Mouse (Mus musculus) cerebellum, postnatal 4 days (tissue): Measurements from ENCODE around the gene Yars2.
"Not testable (repeated sequence)": the region's sequence is repeated elsewhere in the genome, so short reads cannot be mapped to it uniquely, and the experiment has no call there.

Experiments
- DNase-seq, 2 experiments: peaks; one replicate each; pipeline ENCODE4 v3.0.0; 2022; ENCODE audit warnings: low spot score in 2 of 2, mixed read lengths in 1 of 2

Yars2 gene

DNA sequence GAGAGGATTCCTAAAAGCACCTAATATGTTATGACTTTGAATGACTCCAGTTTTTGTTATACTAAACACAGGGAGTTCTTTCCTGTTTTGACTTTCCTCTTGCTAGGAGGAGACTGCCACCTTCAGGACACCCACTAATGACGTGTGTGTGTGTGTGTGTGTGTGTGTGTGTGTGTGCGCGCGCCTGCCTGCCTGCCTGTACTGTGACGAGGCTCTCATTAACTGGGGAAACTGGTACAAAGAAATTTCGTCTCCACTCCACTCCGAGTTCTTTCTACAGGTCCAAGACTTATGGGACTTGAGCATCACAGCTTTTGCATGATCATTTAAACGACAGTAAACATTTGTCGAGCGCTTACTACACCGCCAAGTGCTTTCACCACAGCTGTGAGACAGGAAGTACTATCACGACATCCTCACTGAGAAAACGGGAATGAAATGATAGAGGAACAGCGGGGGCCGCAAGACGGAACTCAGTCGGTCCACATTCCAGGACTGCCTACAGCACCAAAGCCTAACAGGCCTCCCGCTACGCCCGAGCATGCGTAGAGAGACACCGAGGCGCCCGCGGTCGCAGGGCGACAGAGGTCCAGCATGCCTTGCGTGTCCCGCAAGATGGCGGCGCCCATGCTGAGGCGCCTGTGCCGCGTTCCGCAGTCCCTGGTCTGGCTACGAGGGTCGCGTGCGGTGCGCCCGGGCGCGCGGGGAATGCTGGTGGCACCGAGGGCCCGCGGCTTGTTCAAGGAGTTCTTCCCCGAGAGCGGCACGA lies at the start of gene Yars2:
Yars2 (plus strand) TSS at position 597 of the 769 bp plus-strand sequence.
- peak; percentile 77 to 86 for DNase-seq

- no peak for DNase-seq
Measured at GRCm38 (mm10) chr16:16253326-16254074, 49.3 kb upstream of the Yars2 start.

DNA sequence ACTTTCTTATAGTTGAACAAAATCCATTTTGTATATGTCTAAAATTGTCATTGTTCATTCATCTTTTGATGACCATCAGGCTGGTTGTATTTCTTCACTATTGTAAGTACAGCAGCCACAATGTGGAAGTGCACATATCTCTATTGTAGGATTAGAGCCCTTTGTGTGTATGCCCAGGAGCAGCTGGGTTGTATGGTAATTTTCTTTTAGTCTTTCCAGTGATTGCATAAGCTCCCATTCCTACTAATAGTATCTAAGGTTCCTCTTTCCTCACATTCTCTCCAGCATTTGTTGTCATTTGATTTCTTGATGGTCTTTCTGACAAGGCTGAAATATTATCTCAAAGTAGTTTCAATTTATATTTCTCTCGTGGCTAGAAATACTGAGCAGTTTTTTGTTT lies 47.5 kb upstream of the Yars2 start:
- no peak for DNase-seq

GRCm38 (mm10) chr16:16255874-16256273 lies 46.9 kb upstream of the Yars2 start:
- no peak for DNase-seq

GRCm38 (mm10) chr16:16256672-16257071 lies 46.1 kb upstream of the Yars2 start:
- DNase-seq, result no peak

GRCm38 (mm10) chr16:16260882-16261281 lies 41.9 kb upstream of the Yars2 start:
- DNase-seq, result no peak

DNA sequence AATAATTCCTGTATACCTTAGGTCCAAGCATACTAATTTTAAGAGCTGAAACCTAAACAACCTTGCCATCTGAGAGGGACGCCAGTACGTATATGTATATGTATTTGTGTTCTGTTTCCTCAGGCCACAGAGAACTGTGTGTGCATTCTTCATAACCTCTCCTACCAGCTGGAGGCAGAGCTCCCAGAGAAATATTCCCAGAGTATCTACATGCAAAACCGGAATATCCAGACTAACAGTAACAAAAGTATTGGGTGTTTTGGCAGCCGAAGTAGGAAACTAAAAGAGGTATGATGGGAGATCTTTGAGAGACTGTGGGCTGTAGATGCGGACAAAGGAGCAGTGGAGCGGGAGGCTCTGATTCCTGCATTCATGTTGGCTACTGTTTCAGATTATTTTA lies 41.3 kb upstream of the Yars2 start:
- DNase-seq, result no peak

DNA sequence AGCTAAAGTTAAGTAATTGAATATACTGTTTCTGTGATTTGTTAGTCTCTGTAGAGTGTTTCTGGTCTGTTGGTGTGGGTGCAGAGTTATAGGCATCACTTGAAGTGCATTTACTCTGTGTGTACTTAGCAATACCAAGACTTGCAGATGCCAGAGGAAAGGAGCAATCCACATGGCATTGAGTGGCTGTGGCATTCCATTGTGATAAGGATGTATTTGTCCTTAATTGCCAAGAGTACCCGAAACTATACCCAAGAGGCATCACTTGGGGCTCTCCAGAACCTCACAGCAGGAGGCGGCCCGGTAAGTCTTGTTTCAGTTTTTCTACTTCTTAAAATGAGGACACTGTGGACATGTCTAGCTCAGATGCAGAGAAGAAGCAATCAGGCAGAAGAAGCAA lies 40.3 kb upstream of the Yars2 start:
- no peak for DNase-seq

GRCm38 (mm10) chr16:16272978-16273377 lies 29.8 kb upstream of the Yars2 start:
- no peak for DNase-seq

GRCm38 (mm10) chr16:16273752-16274151 lies 29.0 kb upstream of the Yars2 start:
- no peak for DNase-seq

DNA sequence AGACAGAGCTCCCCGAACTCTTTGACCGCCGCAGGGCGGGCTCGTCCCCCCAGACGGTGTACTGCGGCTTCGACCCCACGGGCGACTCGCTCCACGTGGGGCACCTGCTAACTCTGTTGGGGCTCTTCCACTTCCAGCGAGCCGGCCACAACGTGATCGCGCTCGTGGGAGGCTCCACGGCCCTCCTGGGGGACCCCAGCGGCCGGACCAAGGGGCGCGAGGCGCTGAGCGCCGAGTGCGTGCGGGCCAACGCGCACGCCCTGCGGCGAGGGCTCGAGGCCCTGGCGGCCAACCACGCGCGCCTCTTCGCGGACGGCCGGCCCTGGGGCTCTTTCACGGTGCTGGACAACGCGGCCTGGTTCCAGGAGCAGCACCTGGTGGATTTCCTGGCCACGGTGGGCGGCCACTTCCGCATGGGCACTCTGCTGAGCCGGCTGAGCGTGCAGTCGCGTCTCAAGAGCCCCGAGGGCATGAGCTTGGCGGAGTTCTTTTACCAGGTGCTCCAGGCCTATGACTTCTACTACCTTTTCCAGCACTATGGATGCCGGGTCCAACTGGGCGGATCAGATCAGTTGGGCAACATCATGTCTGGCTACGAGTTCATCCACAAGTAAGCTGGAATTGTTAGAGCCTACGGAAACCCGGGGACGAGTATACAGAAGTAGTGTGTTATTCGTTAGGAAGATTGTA lies 518 bp downstream of the Yars2 start:
- DNase-seq, result peak; percentile 20 to 37

DNA sequence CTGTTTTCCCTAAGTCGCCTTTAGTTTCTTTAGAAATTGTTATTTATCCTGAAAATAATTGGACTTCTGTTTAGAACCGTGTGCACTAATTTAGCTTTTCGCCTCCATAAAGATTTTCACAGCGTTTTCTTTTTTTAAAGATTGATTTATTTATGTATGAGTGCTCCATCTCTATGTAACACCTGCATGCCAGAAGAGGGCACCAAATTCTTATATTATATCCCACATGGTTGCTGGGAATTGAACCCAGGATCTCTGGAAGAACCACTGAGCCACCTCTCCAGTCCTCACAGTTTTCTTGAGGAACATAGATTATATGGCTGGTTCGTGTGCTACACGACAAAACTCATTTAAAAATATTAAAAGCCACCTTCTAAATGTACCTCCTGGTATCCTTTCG lies 1.1 kb downstream of the Yars2 start:
- DNase-seq, result no peak

- no peak for DNase-seq
Measured at GRCm38 (mm10) chr16:16311319-16311718, 8.6 kb downstream of the Yars2 start.

GRCm38 (mm10) chr16:16325775-16326336 lies 23.1 kb downstream of the Yars2 start:
- DNase-seq, result no peak

DNA sequence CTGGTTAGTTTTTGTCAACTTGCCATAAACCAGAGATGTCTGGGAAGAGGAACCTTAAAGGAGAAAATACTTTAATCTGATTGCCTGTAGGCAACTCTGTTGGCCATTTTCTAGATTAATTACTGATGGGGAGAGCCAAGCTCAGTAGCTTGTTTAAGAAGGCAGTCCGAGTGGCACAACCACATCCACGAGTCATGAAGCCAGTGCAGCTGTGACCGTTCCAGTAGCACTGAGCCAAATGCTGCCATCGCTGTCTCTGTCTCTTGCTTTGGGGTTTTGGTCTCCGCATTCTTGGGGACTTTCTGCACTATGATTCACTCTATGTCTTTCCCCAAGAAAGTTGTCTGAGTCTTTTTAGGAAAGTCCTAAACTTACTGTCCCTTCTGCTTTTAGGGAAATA lies 43.7 kb downstream of the Yars2 start:
- DNase-seq, result no peak

DNA sequence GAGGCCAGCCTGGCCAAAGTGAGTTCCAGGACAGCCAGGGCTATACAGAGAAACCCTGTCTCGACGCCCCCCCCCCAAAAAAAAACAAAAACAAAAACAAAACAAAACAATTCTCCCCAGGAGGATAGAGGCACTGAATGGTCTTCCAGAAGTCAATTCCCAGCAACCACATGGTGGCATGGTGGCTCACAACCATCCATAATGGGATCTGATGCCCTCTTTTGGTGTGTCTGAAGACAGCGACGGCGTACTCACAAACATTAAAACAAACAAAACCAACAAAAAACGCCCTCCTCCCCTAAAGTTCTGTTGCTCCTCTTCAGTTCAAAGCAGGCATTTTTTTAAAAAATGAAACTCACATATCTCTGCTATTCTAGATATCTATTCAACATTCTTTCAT lies 55.1 kb downstream of the Yars2 start:
- peak in 1 of 2 experiments; percentile 2 for DNase-seq

- DNase-seq, result peak; percentile 81 to 89
Measured at GRCm38 (mm10) chr16:16358481-16359100, 55.8 kb downstream of the Yars2 start, which contains the start of gene Dnm1l. Gene Dnm1l, minus strand, starts transcription at chr16:16358959.

- DNase-seq, result not testable (repeated sequence)
Measured at GRCm38 (mm10) chr16:16359101-16359482, 56.3 kb downstream of the Yars2 start.
